Comparison of ENCODE assay signal across 12 mouse cellular contexts in genomic region chr13:95535026-95535425, GRCm38 (mm10). TPM values are rescaled to one million over a fixed set of nuclear protein-coding genes. Genes with fewer than 3 reads are reported as not detected.
DNase-seq lines count a peak whose midpoint lies in the region; ATAC-seq lines count a peak whose summit lies in the region.
"Had no signal": no experiment of that assay in that cellular context is flagged by ENCODE, and none has a peak within 500 bp of the region (broad histone marks: within the 10 kb centered on the region; RNA-seq: fewer than 3 reads in every experiment).

No protein-coding gene starts in this region.

- 18% methylated on average over 6 of the region's 6 CpGs for WGBS in kidney, embryonic 14.5 days
- WGBS in forebrain, embryonic 14.5 days, result 15% methylated on average over 6 of the region's 6 CpGs

- H3K4me3 ChIP-seq in kidney, embryonic 14.5 days (ENCODE audit: low read length), result no peak overlapping the region
- no peak overlapping the region for H3K4me3 ChIP-seq in forebrain, embryonic 14.5 days (ENCODE audit: low read depth, low read length)

- ATAC-seq in kidney, embryonic 14.5 days (ENCODE audit: low FRiP score, low TSS enrichment), result no peak
- no peak for ATAC-seq in forebrain, embryonic 14.5 days
- 0 out of 2 replicates have a peak, but pooled peaks have one; percentile 12 for ATAC-seq in megakaryocyte progenitor cell, adult 5-6 weeks (replicated peaks; ENCODE audit: poor library complexity)
- ATAC-seq in megakaryocyte, adult 5-6 weeks (ENCODE audit: poor library complexity, severe bottlenecking), result no peak

- no peaks in the 10 kb centered on the region for H3K36me3 ChIP-seq in kidney, embryonic 14.5 days (ENCODE audit: control insufficient read depth, insufficient read depth, low read length)
- H3K36me3 ChIP-seq in forebrain, embryonic 14.5 days (ENCODE audit: control insufficient read depth, insufficient read depth, low read length), result no peaks in the 10 kb centered on the region

- H3K4me1 ChIP-seq in kidney, embryonic 14.5 days (ENCODE audit: control insufficient read depth, insufficient read depth, low read length), result peaks cover 21% of the 10 kb centered on the region
- H3K4me1 ChIP-seq in forebrain, embryonic 14.5 days (ENCODE audit: control insufficient read depth, insufficient read depth, low read length), result peaks cover 23% of the 10 kb centered on the region

- no peaks in the 10 kb centered on the region for H3K27me3 ChIP-seq in kidney, embryonic 14.5 days (ENCODE audit: control insufficient read depth, insufficient read depth, low read length)
- no peaks in the 10 kb centered on the region for H3K27me3 ChIP-seq in forebrain, embryonic 14.5 days (replicated peaks; ENCODE audit: control insufficient read depth, insufficient read depth, low read length)

- peak overlapping the region; percentile 19 for H3K4me2 ChIP-seq in kidney, embryonic 14.5 days (replicated peaks; ENCODE audit: low read depth, low read length)
- H3K4me2 ChIP-seq in forebrain, embryonic 14.5 days (ENCODE audit: low read length), result peak overlapping the region; percentile 42; the same call in 1 of the 2 replicates

- no peak overlapping the region for H3K9ac ChIP-seq in kidney, embryonic 14.5 days (ENCODE audit: low read depth, low read length)
- 0 out of 2 replicates have a peak overlapping the region, but pooled peaks have one; percentile 8 for H3K9ac ChIP-seq in forebrain, embryonic 14.5 days (ENCODE audit: low read length)

- H3K27ac ChIP-seq in kidney, embryonic 14.5 days (ENCODE audit: low read depth, low read length), result no peak overlapping the region
- no peak overlapping the region for H3K27ac ChIP-seq in forebrain, embryonic 14.5 days (ENCODE audit: low read depth, low read length)

- H3K9me3 ChIP-seq in kidney, embryonic 14.5 days (ENCODE audit: control insufficient read depth, low read length), result no peaks in the 10 kb centered on the region
- no peaks in the 10 kb centered on the region for H3K9me3 ChIP-seq in forebrain, embryonic 14.5 days (replicated peaks; ENCODE audit: control insufficient read depth, low read length)

- DNase-seq in kidney, postnatal 14 days, result no peak
- peak; percentile 96 for DNase-seq in R1 (ENCODE audit: low read depth, low spot score)
- no peak for DNase-seq in forebrain, embryonic 14.5 days (ENCODE audit: low spot score)
- no peak for DNase-seq in adrenal gland, adult 2 months
- DNase-seq in cerebellum, adult 11-12 months, result no peak
- DNase-seq: cerebellum, postnatal 10 days; gastrocnemius, postnatal 10 days had no signal

RNA-seq across cellular contexts. Expression of gene F2rl1, which starts 10.0 kb away (rescaled TPM):
- polyA plus RNA-seq in kidney, embryonic 14.5 days (2014; fragmentation: Nextera tagmentation; extraction: Ambion mirVana), result 6.2 and 7.8 TPM in 2 replicates
- polyA plus RNA-seq in forebrain, embryonic 14.5 days (2014; fragmentation: Nextera tagmentation; extraction: Ambion mirVana), result 0.17 and 0.30 TPM in 2 replicates
- 0.15 and 0.27 TPM in 2 replicates for total RNA-seq in megakaryocyte progenitor cell, adult 5-6 weeks (2015)
- 0.04 and 0.61 TPM in 2 replicates for total RNA-seq in megakaryocyte progenitor cell, adult 5-6 weeks (2017)
- 0.14 TPM in 1 of 2 replicates, not detected in the other for total RNA-seq in megakaryocyte, adult 5-6 weeks (2015)
- total RNA-seq in megakaryocyte, adult 5-6 weeks (2017), result 0.33 and 0.61 TPM in 2 replicates
- total RNA-seq in adrenal gland, adult 2 months (2021), result under 1 TPM; 0.17 to 0.20 TPM
- polyA plus RNA-seq in adrenal gland, adult 2 months (2012; rRNA removed), result 0.12 and 0.28 TPM in 2 replicates
- polyA plus RNA-seq: neural tube, embryonic 14.5 days had no signal

RNA-seq across cellular contexts. Expression of gene S100z, which starts 56.5 kb away (rescaled TPM):
- polyA plus RNA-seq in kidney, embryonic 14.5 days (2014; fragmentation: Nextera tagmentation; extraction: Ambion mirVana), result not detected in 2 replicates
- not detected in 2 replicates for polyA plus RNA-seq in forebrain, embryonic 14.5 days (2014; fragmentation: Nextera tagmentation; extraction: Ambion mirVana)
- total RNA-seq in megakaryocyte progenitor cell, adult 5-6 weeks (2015), result not detected in 2 replicates
- not detected in 2 replicates for total RNA-seq in megakaryocyte progenitor cell, adult 5-6 weeks (2017)
- not detected in 2 replicates for total RNA-seq in megakaryocyte, adult 5-6 weeks (2015)
- not detected in 2 replicates for total RNA-seq in megakaryocyte, adult 5-6 weeks (2017)
- not detected for total RNA-seq in adrenal gland, adult 2 months (2021)
- polyA plus RNA-seq in adrenal gland, adult 2 months (2012; rRNA removed), result not detected in 2 replicates
- total RNA-seq: left cerebral cortex, adult 18-20 months had no signal
- polyA plus RNA-seq: neural tube, embryonic 14.5 days had no signal
